Mouse (Mus musculus) lung, postnatal 25 days (tissue): ENCODE measurements around the gene Large1.
"Not testable (repeated sequence)": the region's sequence is repeated elsewhere in the genome, so short reads cannot be mapped to it uniquely, and the experiment has no call there.

Experiments
- DNase-seq: peaks from one replicate; pipeline ENCODE4 v3.0.0; 2022; ENCODE audit warnings: low spot score

The Large1 gene

GRCm38 (mm10) chr8:73007489-73007888 lies 345.9 kb downstream of the Large1 start:
- DNase-seq: no peak

GRCm38 (mm10) chr8:73003858-73004257 lies 349.5 kb downstream of the Large1 start:
- peak; percentile 6 for DNase-seq

GRCm38 (mm10) chr8:72993831-72994230 lies 359.5 kb downstream of the Large1 start:
- DNase-seq: no peak

- DNase-seq: no peak
Measured at GRCm38 (mm10) chr8:72990425-72990824, 362.9 kb downstream of the Large1 start.

- DNase-seq: no peak
Measured at GRCm38 (mm10) chr8:72982832-72983231, 370.5 kb downstream of the Large1 start.

- no peak for DNase-seq
Measured at GRCm38 (mm10) chr8:72955074-72955473, 398.3 kb downstream of the Large1 start.

GRCm38 (mm10) chr8:72941393-72941792 lies 411.9 kb downstream of the Large1 start:
- DNase-seq: not testable (repeated sequence)

- no peak for DNase-seq
Measured at GRCm38 (mm10) chr8:72919182-72919902, 434.0 kb downstream of the Large1 start.

GRCm38 (mm10) chr8:72905491-72905890 lies 447.8 kb downstream of the Large1 start:
- DNase-seq: no peak

- DNase-seq: no peak
Measured at GRCm38 (mm10) chr8:72901591-72901990, 451.7 kb downstream of the Large1 start.

- no peak for DNase-seq
Measured at GRCm38 (mm10) chr8:72899321-72899720, 454.0 kb downstream of the Large1 start.

GRCm38 (mm10) chr8:72883033-72883432 lies 470.3 kb downstream of the Large1 start:
- no peak for DNase-seq

GRCm38 (mm10) chr8:72873411-72873810 lies 479.9 kb downstream of the Large1 start:
- DNase-seq: no peak

- DNase-seq: no peak
Measured at GRCm38 (mm10) chr8:72846881-72847280, 506.5 kb downstream of the Large1 start.

GRCm38 (mm10) chr8:72835863-72836262 lies 517.5 kb downstream of the Large1 start:
- peak; percentile 4 for DNase-seq

GRCm38 (mm10) chr8:72833112-72833511 lies 520.2 kb downstream of the Large1 start:
- peak; percentile 1 for DNase-seq

- no peak for DNase-seq
Measured at GRCm38 (mm10) chr8:72832371-72832770, 521.0 kb downstream of the Large1 start.

- DNase-seq: peak; percentile 3
Measured at GRCm38 (mm10) chr8:72817655-72818349, 535.5 kb downstream of the Large1 start.

GRCm38 (mm10) chr8:72816679-72817078 lies 536.7 kb downstream of the Large1 start:
- no peak for DNase-seq

- peak; percentile 47 for DNase-seq
Measured at GRCm38 (mm10) chr8:72815681-72816080, 537.7 kb downstream of the Large1 start.

GRCm38 (mm10) chr8:72812690-72813089 lies 540.6 kb downstream of the Large1 start:
- DNase-seq: no peak

- DNase-seq: no peak
Measured at GRCm38 (mm10) chr8:72801583-72801982, 551.8 kb downstream of the Large1 start.

GRCm38 (mm10) chr8:72780644-72781043 lies 572.7 kb downstream of the Large1 start:
- DNase-seq: no peak

- DNase-seq: no peak
Measured at GRCm38 (mm10) chr8:72777797-72778196, 575.5 kb downstream of the Large1 start.
